Mouse (Mus musculus) ZHBTc4 (cell line): ENCODE measurements around the gene Gm20431.
"Not testable (repeated sequence)": the region's sequence is repeated elsewhere in the genome, so short reads cannot be mapped to it uniquely, and the experiment has no call there.

Source experiments
- DNase-seq: peaks from one replicate; pipeline ENCODE4 v3.0.0-alpha.2; 2011; ENCODE audit warnings: low read depth, low spot score

Gm20431 gene

GRCm38 (mm10) chr2:167659177-167659846, 2.0 kb downstream of the Gm20431 start:
- no peak for DNase-seq

GRCm38 (mm10) chr2:167658712-167659111, 2.6 kb downstream of the Gm20431 start:
- DNase-seq = no peak

- DNase-seq = no peak
These were observed 3.3 kb downstream of the Gm20431 start for GRCm38 (mm10) chr2:167657973-167658372.

- no peak for DNase-seq
These were observed 4.4 kb downstream of the Gm20431 start for GRCm38 (mm10) chr2:167656629-167657478.

GRCm38 (mm10) chr2:167654911-167655600, 6.2 kb downstream of the Gm20431 start:
- no peak for DNase-seq

GRCm38 (mm10) chr2:167652694-167653093, 8.6 kb downstream of the Gm20431 start:
- no peak for DNase-seq

GRCm38 (mm10) chr2:167651622-167652021, 9.7 kb downstream of the Gm20431 start:
- no peak for DNase-seq

GRCm38 (mm10) chr2:167649290-167650032, 11.8 kb downstream of the Gm20431 start:
- no peak for DNase-seq

- DNase-seq = peak; percentile 64
These were observed 14.9 kb downstream of the Gm20431 start for GRCm38 (mm10) chr2:167646411-167646810.

- not testable (repeated sequence) for DNase-seq
These were observed 17.8 kb downstream of the Gm20431 start for GRCm38 (mm10) chr2:167643356-167644052.

GRCm38 (mm10) chr2:167642164-167642563, 19.1 kb downstream of the Gm20431 start:
- DNase-seq = no peak

GRCm38 (mm10) chr2:167641337-167641736, 20.0 kb downstream of the Gm20431 start:
- DNase-seq = no peak

- peak; percentile 77 for DNase-seq
These were observed 21.0 kb downstream of the Gm20431 start for GRCm38 (mm10) chr2:167640279-167640678.

GRCm38 (mm10) chr2:167634865-167635512, 26.3 kb downstream of the Gm20431 start:
- DNase-seq = no peak

GRCm38 (mm10) chr2:167634338-167634770, 26.9 kb downstream of the Gm20431 start:
- peak; percentile 99 for DNase-seq

- DNase-seq = no peak
These were observed 27.8 kb downstream of the Gm20431 start for GRCm38 (mm10) chr2:167633537-167633872.

- DNase-seq = no peak
These were observed 28.4 kb downstream of the Gm20431 start for GRCm38 (mm10) chr2:167632731-167633536.

GRCm38 (mm10) chr2:167631591-167632448, 29.5 kb downstream of the Gm20431 start, which contains the start of gene Ube2v1:
Ube2v1 (minus strand) TSS chr2:167632095.
- DNase-seq = peak; percentile 99
